Mouse (Mus musculus) cerebellum, adult 11-12 months (tissue): ENCODE results near the gene Nfe2l3.
"Not testable (repeated sequence)": the region's sequence is repeated elsewhere in the genome, so short reads cannot be mapped to it uniquely, and the experiment has no call there.

Experiments
- DNase-seq: peaks from one replicate; pipeline ENCODE4 v3.0.0; 2022

Gene Nfe2l3

DNA sequence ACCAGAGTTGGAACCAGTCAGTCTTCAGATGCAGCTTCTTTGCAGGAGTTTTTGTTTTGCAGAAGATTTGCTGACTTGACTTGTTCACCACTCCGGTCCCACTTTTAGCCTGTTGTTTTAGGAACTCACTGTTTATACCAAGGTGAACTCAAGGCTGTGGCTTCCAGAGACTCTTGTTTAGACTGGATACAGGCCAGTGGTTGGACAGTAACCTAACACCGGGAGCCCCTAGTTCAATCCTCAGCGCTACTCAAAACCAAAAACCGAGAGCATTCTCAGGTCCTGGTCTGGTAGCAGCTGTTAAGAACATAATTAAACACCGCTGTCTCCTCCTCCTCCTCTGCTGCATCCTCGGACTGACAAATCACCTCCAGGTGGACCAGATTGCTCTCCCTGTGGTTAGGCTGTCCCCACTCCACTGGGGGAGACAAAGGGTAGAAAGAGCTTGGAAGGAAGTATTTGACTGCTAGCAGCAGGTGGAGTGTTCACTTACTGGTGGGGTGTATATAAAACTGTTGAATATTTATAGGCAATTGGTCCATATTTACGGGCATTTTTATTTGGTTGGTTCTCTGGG is 20.5 kb downstream of the Nfe2l3 start:
- DNase-seq = no peak

GRCm38 (mm10) chr6:51454949-51455348 is 22.5 kb downstream of the Nfe2l3 start:
- DNase-seq = no peak

- DNase-seq = no peak
These were observed 23.7 kb downstream of the Nfe2l3 start for GRCm38 (mm10) chr6:51456198-51456597.

DNA sequence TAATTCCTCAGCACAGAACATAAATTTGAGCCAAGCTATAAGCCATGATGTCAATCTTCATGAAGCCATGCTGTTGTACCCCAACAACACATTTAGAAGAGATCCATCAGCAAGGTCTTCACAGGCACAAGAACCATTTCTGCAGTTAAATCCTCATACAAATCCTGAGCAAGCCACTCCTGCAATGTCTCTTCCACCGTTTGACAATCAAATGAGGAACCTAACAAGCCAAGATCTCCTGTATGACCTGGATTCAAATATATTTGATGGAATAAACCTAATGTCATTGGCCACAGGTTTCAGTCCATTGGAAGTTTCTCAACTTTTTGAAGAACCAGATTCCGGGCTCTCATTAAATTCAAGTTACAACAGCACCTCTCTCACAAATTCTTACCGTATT is 24.8 kb downstream of the Nfe2l3 start:
- DNase-seq = no peak

- DNase-seq = no peak
These were observed 25.4 kb downstream of the Nfe2l3 start for GRCm38 (mm10) chr6:51457770-51458387.

GRCm38 (mm10) chr6:51458925-51459312 is 26.4 kb downstream of the Nfe2l3 start:
- DNase-seq = no peak

DNA sequence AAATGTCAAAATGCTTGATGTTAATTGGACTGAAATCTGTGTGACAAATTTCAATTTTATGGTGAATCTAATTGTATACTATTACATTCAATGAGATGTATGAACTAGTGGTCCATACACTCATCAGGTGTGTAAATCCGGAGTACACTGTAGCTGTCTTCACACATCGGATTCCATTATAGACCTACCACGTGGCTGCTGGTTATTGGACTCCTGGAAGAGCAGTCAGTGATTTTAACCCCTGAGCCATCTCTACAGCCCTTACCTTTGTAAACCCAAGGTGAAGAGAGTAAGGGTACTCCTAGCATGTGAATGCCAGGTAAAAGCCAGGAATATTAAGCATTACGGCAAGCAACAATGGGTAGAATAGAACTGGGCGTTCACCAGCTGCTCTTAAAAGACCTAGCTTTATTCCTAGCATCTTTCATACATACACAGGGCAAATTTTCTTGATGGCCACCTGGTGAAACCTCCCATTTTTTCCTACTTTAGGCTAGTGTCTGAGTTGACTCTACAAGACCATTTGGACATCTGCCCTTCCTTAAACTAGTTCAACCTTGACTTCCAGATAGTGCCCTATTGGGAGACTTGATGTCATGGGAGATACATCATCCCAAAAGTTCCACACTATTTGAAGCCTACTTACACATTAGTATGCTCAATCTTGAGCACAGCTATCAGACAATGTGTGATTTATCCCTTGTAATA is 27.0 kb downstream of the Nfe2l3 start:
- no peak for DNase-seq

DNA sequence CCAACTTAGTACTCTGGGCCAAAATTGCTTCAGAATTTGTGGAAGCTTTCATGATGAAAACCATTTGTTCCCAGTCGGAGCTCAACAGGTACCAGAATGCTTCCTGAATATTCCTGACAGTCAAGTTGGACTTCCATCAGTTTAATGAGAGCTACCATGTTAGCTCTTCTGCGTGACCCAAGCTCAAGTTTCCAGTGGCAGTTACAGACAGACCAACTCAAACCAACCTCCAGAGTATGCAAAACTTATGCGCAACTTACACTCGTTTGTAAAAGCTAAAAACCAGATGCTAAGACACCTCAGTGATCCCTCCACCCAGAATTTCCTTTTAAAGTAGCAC is 27.5 kb downstream of the Nfe2l3 start:
- no peak for DNase-seq

- DNase-seq = no peak
These were observed 27.9 kb downstream of the Nfe2l3 start for GRCm38 (mm10) chr6:51460363-51460762.

DNA sequence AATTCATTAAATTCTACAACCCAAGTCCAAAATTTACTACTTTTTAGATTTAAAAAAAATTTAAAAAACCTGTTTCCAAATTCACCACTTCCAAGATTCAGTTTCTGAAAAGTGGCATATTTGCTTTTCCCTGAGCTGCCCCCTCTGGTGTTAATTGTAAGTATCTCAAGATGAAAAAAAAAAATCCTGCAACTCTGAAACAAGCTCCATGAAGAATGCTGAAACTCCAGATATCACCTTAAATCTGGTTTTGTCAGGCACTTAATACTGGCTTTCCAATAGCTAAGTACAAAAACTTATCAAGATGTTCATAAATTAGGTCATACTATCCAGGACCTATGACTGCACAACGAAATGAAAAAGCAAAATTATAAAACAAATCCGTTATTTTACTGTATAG is 35.2 kb downstream of the Nfe2l3 start:
- DNase-seq = no peak

- DNase-seq = peak; percentile 78
These were observed 36.6 kb downstream of the Nfe2l3 start for GRCm38 (mm10) chr6:51468891-51469561.

DNA sequence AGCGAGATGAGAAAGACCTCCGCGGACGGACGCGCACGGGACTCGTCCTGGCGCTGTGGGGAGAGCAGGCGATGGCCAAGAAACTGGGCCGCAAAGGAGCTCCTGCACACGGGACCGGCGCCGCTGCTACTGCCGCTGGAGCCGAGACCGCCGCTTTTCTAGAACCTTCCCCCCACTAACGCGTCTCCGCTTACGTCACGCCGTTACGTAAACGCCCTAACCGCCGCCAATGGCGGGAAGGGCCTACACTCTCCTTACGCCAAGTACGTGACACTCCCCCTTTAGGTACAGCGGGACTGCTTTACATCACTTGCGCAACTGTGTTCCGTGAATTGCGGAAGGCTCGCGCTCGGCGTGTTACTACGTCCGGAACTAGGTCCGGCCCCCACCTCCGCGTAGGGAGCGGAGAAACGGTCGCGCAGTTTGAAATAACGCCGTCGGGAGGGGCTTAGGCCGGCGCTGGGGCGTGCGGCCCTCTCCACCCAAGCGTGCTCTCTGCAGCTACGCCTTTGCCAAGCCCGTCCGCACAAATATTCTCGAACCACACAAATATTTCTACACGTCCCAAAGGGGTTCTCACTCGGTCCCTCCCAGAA is 37.3 kb downstream of the Nfe2l3 start, which contains the start of gene Hnrnpa2b1:
Gene Hnrnpa2b1, minus strand, starts transcription at position 180 of the 596 bp plus-strand sequence.
- peak; percentile 97 for DNase-seq

DNA sequence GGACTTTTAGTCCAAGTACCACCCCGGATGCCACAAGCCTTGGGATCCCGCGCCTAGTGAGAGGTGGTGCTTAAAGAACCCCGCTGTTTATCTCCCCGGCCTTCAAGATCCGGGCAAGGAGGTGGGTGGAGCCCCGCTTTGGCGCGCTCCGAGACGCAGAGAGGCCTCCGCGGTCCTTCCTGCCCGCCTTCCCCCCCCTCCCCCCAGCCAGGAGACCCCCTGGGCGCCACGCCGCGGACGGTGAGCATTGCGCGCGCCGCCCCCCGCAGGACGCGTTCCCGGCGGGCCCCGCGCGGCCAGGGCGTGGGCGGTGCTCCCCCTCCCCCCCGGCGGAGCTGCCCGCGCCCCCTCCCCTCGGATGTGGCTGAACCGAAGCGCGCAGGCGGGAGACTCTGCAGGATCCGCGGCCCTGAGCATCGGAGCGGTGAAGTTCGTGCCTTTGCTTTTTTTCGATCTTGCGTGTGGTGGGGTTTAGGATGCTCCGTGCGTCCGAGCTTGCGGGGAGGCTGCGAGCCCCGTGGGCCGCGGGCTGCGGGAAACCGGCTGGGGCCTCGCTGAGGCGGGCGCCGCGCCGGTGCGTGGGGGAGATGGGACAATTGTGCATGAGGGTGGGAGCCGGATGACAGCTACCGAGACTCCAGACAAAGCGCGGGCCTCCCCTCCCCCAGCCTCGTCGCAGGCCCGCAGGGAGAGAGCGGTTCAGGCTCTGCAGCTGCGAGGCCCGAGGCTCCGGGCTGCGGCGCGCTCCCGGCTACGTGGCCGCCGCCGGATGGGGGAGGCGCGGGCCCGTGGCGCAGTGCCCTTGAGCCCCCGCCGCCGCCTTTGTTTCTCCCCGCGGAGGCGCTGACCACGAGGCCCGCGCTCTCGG is 38.1 kb downstream of the Nfe2l3 start, which contains the start of gene Cbx3:
Gene Cbx3, plus strand, starts transcription at position 50 of the 868 bp plus-strand sequence.
- peak; percentile 87 for DNase-seq

- DNase-seq = no peak
These were observed 38.7 kb downstream of the Nfe2l3 start for GRCm38 (mm10) chr6:51471179-51471505.

- DNase-seq = no peak
These were observed 39.3 kb downstream of the Nfe2l3 start for GRCm38 (mm10) chr6:51471782-51472181.

DNA sequence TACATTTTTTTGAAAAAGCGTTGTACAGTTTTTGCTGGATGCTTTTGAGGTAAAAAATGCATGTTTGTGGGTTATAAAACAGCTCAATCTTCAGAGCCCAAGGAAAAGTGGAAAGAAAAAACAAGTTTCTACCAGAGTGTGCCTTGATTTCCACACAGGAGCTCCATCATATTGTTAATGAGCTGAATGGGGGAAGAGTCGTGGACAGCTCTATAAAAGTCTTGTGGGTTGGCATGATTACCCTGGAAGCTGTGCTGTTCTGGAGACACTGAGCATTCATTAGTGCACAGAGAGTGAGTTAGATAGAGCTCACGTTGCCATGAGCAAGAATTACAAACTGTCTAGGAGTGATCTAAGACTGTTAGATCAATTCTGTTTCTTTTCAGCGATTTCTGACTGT is 39.7 kb downstream of the Nfe2l3 start:
- no peak for DNase-seq

- no peak for DNase-seq
These were observed 46.8 kb downstream of the Nfe2l3 start for GRCm38 (mm10) chr6:51479136-51479731.

GRCm38 (mm10) chr6:51481548-51481947 is 49.1 kb downstream of the Nfe2l3 start:
- no peak for DNase-seq

DNA sequence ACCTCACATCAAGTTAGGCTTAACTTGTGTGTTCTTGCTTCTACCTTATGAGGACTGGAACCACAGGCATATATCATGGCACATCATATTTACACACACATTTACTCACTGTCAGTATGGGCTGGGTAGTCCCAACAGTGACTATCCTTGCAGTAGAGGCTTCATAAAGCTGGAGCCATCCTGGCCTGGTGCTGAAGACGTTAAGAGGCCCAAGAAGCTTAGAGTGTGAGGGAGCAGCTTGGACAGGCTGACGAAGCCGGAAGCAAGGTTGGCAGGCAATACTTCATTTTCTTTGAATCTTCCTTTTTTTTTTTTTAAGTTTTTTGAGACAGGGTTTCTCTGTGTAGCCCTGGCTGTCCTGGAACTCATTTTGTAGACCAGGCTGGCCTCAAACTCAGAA is 51.4 kb downstream of the Nfe2l3 start:
- DNase-seq = no peak

DNA sequence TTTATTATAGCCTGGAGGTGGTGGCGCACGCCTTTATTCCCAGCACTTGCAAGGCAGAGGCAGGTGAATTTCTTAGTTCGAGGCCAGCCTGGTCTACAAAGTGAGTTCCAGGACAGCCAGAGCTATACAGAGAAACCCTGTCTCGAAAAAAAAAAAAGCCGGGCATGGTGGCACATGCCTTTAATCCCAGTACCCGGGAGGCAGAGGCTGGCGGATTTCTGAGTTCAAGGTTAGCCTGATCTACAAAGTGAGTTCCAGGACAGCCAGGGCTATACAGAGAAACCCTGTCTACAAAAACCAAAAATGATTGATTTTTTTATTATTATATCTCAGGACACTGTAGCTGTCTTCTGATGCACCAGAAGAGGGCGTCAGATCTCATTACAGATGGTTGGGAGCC is 52.1 kb downstream of the Nfe2l3 start:
- not testable (repeated sequence) for DNase-seq

GRCm38 (mm10) chr6:51485646-51486045 is 53.2 kb downstream of the Nfe2l3 start:
- DNase-seq = no peak

GRCm38 (mm10) chr6:51486076-51486710 is 53.7 kb downstream of the Nfe2l3 start:
- DNase-seq = no peak
